Mouse (Mus musculus): ENCODE results near the gene Wiz. TPM values are rescaled to one million over a fixed set of nuclear protein-coding genes. Genes with fewer than 3 reads are reported as not detected.
A peak's percentile ranks its signal among the peaks of the same experiment; 100 is the strongest.

Gene Wiz
- total RNA-seq, 2 experiments from 2014 or later, result 114 to 122 TPM

DNA sequence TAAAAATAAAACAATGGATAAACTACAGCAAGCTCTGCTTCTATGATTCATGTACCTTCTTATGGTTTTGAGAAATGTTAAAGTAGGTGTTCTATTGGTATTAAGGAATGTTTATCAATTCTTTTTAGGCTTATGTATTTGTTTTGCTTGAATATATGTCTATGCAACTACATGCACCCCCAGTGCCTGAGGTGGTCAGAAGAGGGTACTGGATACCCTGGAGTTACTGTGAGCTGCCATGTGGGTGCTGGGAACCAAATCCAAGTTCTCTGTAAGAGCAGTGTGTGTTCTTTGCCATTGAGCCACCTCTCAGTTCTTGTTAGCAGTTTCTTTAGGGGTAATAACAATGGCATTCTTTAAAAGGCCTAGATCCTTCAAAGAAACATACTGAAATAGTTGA, 37.5 kb downstream of the Wiz start:
- intact Hi-C loops (cut with DNase I), result no loop called here
- DNase-seq, result no peak

DNA sequence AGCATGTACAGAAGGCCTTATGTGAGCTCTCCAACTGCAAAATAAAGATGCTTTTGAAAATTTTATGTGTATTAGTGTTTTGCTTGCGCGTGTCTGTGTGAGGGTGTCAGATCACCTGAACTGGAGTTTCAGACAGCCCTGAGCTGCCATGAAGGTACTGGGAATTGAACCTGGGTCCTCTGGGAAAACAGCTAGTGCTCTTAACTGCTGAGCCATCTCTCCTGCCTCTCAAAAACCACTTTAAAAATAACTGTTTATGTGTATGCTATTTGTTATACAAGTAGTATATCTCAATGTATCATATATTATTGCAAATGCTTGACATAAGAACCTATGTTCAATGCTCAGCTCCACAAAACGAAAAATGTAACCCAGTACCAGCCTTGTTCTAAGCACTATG, 38.0 kb downstream of the Wiz start:
- intact Hi-C loops (cut with DNase I), result no loop called here
- no peak for DNase-seq

DNA sequence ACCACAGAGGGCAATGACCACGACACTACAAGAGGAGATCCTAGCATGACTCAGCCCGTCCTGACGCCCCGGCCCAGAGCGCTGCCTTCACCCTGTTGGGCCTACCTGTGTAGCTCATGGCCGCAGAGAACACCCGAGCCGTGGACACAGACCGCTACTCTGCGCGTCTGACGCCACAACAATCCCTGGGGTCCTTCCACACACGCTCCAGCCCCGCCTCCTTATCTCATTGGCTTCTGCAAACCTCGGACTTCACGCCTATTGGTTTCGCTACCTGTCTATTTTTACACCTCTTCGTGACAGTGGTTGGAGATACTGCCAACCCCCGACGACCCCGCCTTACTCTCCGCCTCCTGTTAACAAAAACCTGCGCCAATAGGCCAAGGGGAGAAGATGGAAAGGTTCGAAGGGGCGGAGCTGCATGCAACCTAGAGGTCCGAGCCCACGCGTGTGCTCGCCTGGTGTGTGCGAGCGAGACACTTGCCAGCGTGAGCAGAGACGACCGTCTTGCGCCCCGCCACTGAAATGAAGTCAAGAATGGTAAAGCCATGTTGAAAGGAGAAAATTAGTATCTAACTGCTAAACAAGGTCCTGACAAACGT, 38.8 kb downstream of the Wiz start, which contains the start of gene Akap8l:
Gene Akap8l, minus strand, starts transcription at position 226 of the 602 bp plus-strand sequence.
- intact Hi-C loops (cut with DNase I), result no loop called here
- DNase-seq, result peak; percentile 96

DNA sequence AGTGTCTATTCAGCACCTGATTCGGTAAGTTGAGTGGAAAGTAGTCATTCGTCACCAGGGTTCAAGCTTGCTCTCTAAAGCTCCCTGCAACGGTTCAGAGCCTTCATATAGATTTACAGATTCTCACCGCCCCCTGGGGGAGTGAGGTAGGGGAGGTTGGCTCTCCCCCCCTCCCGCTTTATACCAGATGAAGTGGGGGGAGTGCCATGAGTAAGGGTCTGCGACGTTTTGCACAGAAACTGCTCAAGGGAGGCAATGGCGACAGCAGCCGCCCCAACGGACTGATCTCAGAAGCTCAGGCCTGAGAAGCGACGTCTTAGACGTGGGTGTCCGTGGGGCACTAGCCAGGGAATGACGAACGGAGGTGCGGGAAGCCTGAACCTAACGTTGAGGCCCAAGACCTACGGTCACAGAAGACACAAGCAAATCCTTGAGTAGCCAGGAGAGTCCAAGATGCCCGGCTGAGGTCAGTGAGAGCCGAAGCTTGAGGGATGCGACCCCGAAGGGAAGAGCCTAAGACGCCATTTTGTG, 39.3 kb downstream of the Wiz start:
- DNase-seq, result no peak
- intact Hi-C loops (cut with DNase I), result loop anchor here (5.0 kb wide), 2 partner anchors 82 to 142 kb away; no protein-coding TSS in a partner anchor

DNA sequence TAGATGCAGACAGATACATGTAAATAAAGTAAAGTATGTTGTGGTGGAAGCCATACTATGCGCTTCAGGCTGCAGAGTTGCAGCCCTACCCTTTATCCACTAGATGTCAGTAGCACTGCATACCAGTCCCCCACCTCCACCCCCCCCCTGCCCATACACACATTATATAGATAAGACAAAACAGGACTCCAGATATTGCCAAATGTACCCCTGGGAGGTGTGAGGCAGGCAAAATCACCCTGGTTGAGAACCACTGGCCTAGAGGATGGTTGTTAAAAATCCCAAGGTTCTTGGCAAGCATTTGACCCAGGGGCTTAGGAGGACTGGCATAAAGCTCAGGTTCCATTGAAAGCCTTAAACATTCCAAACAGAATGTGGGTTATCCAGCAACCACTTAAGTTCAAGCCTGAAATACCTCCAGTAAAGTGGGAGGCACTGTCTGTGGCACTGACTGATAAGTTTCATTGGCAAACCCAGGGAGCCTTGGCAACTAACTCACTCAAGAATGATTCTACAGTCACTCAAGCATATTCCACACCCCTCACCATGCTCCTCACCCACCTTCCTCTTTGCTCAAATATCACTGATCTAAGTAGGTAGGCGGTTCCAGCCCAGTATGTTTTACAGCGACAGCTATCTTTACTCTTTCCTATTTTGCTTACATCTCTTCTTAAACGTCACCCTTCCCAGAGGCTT, 40.1 kb downstream of the Wiz start:
- intact Hi-C loops (cut with DNase I), result loop anchor here (5.0 kb wide), 2 partner anchors 83 to 143 kb away; no protein-coding TSS in a partner anchor
- no peak for DNase-seq

DNA sequence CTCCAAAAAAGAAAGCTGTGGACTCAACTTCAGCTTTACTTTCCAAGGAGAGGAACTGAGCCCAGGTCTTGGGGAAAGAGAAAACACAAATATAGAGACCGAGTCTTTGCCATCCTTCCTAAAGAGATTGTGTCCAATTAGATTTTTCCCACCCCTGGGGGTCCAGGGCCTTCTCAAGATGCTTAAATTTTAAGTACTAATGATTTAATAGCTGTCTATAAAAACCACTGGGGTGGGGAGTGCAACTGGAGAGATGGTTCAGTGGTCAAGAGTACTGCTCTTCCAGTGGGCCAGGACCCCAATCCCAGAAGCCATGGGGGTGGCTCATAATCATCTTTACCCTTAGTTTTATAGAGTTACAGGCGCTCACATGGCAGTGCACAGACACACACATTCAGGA, 40.8 kb downstream of the Wiz start:
- intact Hi-C loops (cut with DNase I), result loop anchor here (5.0 kb wide), 2 partner anchors 84 to 144 kb away; no protein-coding TSS in a partner anchor
- no peak for DNase-seq

DNA sequence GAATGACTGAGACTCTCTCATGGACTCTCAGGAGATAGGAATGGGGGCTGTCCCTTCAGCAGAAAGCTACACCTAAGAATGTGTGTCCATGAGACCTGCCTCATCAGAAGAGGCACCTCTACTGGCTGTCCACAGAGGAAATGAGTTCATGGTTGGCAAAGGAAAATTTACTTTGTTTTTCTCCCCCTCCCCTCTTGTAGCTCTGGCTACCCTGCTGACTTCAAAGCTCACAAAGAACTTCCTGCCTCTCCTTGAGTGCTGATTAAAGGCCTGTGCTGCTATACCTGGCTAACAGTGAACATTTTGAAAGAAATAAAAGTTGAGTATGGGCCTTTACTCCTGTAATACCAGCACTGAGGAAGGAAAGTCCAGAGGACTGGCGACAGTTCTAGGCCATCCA, 48.1 kb downstream of the Wiz start:
- DNase-seq, result no peak
- intact Hi-C loops (cut with DNase I), result no loop called here

DNA sequence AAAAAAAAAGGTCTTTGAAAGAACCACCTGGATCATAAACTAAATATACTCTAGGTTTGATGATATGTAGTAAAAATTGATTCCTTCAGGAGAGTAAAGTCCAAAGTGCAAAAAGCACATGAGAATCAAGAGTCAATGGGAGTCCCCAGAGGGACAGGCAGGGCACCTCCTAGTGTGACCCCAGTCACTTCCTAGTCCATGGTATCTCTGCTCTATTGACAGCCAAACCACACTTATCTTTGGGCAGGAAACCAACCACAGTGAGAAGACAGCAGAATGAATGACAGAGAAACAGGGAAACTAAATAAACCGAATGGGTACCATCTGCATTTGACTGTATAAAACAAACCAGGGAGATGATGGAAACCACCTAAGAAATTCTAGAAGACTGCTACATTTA, 49.1 kb downstream of the Wiz start:
- no peak for DNase-seq
- intact Hi-C loops (cut with DNase I), result no loop called here

DNA sequence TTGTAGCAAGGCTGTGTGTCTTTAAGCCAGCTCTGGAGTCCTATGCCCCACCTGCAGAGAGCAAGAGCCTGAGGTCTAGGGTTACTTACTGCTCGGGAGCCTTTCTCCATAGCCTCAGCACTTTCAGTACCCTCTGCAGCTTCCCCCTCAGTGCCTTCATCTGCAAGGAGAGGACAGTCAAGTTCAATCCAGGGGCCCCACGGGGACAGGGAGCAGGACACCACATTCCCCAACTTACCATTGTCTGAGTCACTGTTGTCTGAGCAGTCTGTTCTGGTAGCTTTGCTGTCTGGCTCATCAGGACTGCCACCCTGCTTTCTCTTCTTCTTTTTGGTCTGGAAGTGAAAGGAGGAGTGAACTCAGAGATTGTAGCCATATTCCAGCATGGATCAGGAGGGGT, 53.4 kb downstream of the Wiz start:
- DNase-seq, result no peak
- intact Hi-C loops (cut with DNase I), result no loop called here

DNA sequence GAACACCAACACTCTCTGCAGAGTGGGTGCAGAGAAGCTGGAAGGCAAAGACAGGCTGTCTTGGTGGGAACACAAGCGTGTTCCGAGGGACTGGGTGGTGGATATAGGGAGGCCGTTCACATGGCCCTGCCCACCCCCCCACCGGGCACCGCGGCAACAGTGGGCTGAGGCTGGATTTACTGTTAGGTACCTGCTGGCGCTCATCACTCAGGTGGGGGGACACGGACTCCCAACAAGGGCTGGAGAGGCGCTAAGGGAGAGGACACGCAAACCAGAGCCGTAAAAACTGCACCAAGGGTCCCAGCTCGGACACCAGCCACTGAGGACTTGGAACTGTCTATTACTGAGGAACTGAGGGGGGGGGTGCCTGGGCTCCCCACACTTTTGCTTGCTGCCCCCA, 54.3 kb downstream of the Wiz start:
- DNase-seq, result no peak
- intact Hi-C loops (cut with DNase I), result no loop called here

DNA sequence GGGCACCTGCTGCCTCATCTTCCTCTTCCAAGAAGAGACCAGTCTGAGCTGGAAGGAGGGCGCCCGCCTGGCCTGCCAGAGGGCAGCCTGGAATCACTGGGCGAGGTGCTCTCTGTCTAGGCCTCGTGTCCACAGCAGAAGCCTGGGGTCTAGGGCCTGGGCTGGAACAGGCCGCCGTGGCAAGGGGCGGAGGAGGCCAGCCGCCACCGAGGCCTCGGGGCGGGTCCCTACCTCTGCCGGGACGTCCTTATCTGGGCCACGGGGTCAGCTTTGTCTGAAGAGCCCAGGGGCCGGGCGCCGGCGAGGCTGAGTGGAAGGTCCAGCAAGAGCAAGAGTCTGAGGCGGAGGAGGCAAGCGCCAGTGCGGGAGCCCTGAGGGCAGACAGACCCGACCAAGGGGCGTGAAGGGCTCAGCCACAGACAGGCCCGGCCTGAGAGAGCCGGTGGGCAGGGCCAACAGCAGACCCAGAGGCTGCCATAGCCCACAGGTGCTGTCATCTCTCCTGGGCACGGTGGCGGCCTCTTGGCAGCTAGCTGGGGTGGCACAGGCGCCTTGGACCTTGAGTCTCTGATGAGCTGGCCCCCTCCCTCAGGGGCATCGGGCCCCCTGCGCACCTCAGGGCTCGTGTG, 55.5 kb downstream of the Wiz start:
- DNase-seq, result no peak
- intact Hi-C loops (cut with DNase I), result no loop called here

DNA sequence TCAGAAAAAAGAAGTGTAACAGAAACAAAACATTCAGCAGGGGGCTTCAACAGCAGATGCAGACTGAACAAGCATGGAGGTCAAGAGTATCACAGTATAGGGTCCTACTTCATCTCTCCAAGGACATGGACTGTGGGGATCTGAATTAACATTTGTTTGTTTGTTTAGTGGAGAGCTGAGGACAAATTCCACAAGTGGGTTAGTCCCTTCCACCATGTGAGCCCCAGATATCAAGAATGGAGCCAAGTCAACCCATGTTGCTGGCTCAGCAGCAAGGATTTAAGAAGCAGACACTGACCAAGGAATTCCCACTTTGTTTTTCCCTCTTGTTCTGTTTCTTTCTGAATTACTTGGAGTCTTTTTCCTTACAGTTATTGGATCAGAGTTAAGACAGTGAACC, 61.7 kb downstream of the Wiz start:
- intact Hi-C loops (cut with DNase I), result no loop called here

DNA sequence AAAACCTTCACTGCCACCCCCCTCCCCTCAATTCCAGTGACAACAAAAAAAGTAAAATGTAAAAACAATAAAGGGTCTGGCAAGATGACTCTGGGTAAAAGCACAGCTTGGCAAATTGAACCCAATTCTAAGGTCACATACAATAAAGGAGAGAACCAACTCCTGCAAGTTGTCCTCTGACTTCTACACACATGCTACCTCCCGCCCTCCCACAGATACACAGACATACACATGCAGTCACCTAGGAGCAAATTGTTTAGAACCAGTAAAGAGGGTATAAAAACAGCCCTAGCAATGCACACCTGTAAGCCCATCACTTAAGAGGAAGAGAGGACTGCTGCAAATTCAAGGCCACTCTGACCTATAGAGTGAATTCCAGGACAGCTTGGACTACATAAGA, 66.4 kb downstream of the Wiz start:
- intact Hi-C loops (cut with DNase I), result no loop called here
- DNase-seq, result no peak

More for the DNA sequence above, 61.7 kb downstream of the Wiz start:
- DNase-seq, result no peak

DNA sequence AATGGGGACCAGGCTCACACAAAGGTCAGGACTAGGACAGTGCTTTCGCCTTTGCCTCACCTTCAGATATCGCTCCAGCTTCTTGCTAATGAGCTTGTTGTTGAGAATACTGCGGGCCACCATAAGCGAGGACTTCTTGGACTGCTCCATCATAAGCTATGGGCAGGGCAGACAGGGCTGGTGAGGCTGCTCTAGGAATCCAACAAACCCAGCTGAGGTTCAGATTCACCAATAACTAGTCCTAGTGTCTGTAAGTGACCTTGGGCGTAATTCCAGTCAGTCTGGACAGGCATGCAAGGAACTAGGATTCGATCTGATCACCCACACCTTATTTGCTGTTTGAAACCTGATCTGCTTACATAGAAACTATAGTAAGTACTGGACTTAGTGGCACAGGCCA, 67.4 kb downstream of the Wiz start:
- DNase-seq, result no peak

DNA sequence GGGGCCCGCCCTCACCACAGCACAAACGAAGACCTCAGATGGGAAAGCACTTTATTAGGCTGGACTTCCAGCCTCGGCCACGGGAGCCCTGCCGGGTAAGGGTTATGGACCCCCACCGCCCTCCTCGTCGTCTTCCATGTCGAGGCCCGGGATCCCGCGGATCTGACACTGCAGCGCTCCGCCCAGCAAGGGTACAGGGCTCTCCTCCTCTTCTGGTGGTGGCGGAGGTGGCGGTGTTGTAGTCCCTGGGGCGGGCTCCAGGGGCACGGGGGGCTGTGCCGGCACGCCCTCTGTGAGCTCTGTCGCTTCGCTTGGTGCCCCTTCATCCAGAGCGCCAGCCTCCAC, 67.9 kb downstream of the Wiz start:
- DNase-seq, result no peak
- intact Hi-C loops (cut with DNase I), result no loop called here

More for the DNA sequence above, 67.4 kb downstream of the Wiz start:
- intact Hi-C loops (cut with DNase I), result no loop called here

DNA sequence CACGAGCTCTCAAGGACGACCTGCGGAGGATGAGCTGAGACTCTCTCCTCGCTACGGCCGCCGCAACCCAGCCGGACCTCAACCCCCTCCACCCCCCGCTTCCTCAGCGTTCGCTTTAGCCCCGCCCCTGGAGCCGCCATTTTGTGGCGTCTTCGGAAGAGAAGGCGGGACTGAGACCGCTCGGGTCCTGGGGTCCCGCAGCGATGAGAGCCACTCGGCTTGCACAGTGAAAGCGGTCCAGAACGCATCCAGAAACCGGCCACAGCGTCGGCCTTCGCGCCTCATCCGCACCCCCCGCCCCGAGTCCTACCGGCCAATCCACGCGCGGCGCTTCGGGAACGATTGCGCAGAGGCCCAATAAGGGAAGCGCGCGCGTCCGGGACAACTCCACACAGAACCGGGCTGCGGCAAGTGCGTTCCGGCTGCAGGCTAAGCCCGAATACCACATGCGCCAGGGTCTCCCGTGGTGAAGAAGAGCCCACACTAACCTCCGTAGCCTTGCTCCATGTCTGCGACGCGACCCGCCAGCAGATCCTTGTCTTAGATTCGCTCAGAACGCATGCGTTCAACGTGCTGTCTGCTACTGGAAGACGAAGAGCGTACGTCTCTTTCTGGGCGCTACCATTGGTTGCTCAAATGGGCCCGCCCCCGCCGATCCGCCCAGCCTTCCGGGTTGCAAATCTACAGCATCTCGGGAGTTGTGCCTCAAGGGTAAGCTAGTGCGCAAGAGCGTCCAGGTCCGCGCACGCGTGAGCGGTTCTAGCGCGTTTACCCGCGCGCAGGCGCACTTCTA, 68.4 kb downstream of the Wiz start, which contains the start of gene Akap8:
Gene Akap8, minus strand, starts transcription at position 642 of the 793 bp plus-strand sequence.
- intact Hi-C loops (cut with DNase I), result no loop called here
- peak; percentile 98 for DNase-seq

DNA sequence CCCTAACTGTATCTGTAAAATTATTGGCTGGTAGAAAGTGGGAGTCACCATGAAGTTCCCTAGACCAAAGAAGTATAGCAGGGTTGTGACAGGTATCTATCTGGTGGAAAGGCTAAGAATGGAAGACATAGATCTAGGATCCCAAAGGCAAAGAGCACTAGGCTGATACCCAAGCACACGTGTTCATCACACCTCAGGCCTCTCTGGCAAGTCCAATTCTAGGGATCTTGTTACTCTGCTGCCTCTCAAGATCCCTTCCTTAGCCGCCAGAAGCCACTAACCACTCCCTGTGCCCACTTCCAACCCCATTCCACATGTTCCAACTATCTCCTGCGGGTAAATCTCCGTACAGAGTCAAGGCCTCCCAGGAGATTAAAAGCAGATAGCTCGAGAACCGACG, 69.3 kb downstream of the Wiz start:
- intact Hi-C loops (cut with DNase I), result no loop called here
- no peak for DNase-seq

DNA sequence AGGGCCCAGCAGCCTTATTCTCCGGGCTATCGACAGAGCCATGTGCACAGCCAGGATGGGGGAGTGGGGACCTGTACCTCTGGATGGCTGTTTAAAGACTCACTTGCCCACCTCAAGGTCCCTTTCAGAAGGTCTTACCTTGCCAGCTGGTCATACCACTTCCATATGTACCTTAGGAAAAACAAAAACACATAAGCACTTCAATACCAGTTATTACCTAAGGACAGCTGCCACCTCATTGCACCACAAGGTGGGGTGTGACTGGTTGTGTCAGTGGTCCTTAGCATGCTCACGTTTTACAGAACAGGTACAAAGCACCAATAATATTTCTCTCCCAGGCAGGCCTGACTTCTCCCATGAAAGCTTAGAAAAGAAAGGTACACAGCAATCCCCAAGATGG, 71.5 kb downstream of the Wiz start:
- no peak for DNase-seq
- intact Hi-C loops (cut with DNase I), result no loop called here

DNA sequence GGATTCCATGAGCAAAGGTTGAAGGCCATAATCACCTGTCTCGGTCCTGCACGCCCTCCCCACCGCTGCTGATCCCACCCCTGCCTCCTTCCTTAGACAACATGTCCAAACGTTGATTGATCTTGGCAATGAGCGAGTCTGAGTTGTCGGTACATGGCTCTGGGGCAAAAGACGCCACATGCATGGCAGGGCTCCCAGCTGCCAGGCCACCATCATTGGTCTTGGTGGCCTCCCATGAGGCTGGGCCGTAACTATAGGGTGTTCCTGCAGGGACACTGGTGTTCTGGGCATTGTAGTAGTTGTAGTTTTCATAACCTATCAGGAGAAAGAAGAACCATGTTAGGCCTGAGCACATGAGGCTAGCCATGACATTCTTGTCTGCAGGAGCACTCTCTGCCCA, 72.2 kb downstream of the Wiz start:
- DNase-seq, result no peak
- intact Hi-C loops (cut with DNase I), result no loop called here

DNA sequence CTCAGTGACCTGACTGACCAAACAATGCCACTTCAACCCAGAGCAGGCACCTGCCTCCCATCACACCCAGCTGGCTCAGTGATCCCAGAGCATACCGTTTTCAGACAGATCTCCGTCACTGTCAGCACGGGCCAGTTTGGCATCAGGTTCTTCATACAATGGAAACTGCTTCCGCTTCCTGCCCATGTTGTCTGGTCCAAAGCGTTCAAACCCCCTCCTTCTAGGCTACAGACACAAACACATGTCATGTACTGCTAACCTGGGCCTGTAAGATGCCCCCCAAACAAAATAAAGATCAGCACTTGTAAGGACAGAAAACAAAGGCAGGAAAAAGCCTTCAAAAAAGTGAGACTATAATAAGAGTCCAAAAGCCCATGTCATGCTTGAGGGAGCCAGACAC, 73.7 kb downstream of the Wiz start:
- intact Hi-C loops (cut with DNase I), result no loop called here

DNA sequence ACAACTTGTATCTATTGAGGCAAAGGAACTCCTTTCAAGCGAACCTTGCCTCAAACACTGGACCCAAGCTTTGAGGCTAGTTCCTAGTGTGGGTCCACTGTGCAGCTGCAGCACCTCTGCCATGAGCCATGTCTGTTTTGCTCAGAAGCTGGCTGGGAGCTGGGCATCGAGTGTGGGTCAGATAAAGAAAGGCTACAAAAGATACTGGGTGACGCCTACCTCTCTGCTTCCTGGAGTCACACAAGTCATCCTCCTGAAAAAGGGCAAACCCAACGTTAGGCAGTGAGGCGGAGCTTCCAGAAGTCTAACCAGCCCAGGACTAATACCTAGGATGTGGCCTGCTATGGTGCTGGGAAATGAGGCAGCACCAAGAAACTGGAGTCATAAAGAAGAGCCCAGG, 75.3 kb downstream of the Wiz start:
- intact Hi-C loops (cut with DNase I), result no loop called here

More for the DNA sequence above, 73.7 kb downstream of the Wiz start:
- no peak for DNase-seq

More for the DNA sequence above, 75.3 kb downstream of the Wiz start:
- DNase-seq, result no peak

Measured in left cerebral cortex, postnatal 4 days (tissue).